Mouse (Mus musculus) spleen, adult 2 months (tissue): ENCODE measurements around the gene Impdh1.

Experiments used
- CTCF ChIP-seq: fragments of 200-500 bp; IDR thresholded peaks from 2 replicates; pipeline ENCODE4 v1.5.1; 2011; ENCODE audit warnings: mild to moderate bottlenecking, inconsistent platforms; ENCODE audit not compliant: insufficient read depth, insufficient read length, insufficient replicate concordance; ENCODE audit errors: extremely low read depth
- POLR2A ChIP-seq: fragments of 200-500 bp; IDR thresholded peaks from 2 replicates; pipeline ENCODE4 v1.6.1; 2011; ENCODE audit warnings: low read depth, low read length, inconsistent platforms

GRCm38 (mm10) chr6:29214776-29215175 is 1.4 kb downstream of the Impdh1 start:
- no peak for TF ChIP-seq CTCF
- TF ChIP-seq POLR2A: no peak
